In genomic region chr5:115133358-115134066, GRCm38 (mm10) we compare ENCODE assay signal across 9 mouse cellular contexts. TPM values are rescaled to one million over a fixed set of nuclear protein-coding genes. Genes with fewer than 3 reads are reported as not detected.
DNase-seq lines count a peak whose midpoint lies in the region; ATAC-seq and TF ChIP-seq lines count a peak whose summit lies in the region.
"Had no signal": no experiment of that assay in that cellular context is flagged by ENCODE, and none has a peak within 500 bp of the region (broad histone marks: within the 10 kb centered on the region; RNA-seq: fewer than 3 reads in every experiment).

No protein-coding gene starts in this region.

- ATAC-seq in embryonic facial prominence, embryonic 12.5 days (ENCODE audit: insufficient number of reproducible peaks, insufficient read depth, low FRiP score, low TSS enrichment), result no peak
- no peak for ATAC-seq in intestine, embryonic 15.5 days
- no peak for ATAC-seq in neural tube, embryonic 13.5 days (ENCODE audit: low read depth)

- peak overlapping the region; percentile 92 for H3K4me3 ChIP-seq in layer of hippocampus, adult 2 months
- H3K4me3 ChIP-seq in embryonic facial prominence, embryonic 12.5 days, result peak overlapping the region; percentile 94
- peak overlapping the region; percentile 77 for H3K4me3 ChIP-seq in intestine, embryonic 15.5 days (replicated peaks)
- H3K4me3 ChIP-seq in neural tube, embryonic 13.5 days, result peak overlapping the region; percentile 88

- peaks cover 16% of the 10 kb centered on the region for H3K36me3 ChIP-seq in embryonic facial prominence, embryonic 12.5 days
- H3K36me3 ChIP-seq in intestine, embryonic 15.5 days, result no peaks in the 10 kb centered on the region
- peaks cover 19% of the 10 kb centered on the region for H3K36me3 ChIP-seq in neural tube, embryonic 13.5 days

- peak overlapping the region; percentile 70 for H3K4me2 ChIP-seq in embryonic facial prominence, embryonic 12.5 days (replicated peaks)
- peak overlapping the region; percentile 95 for H3K4me2 ChIP-seq in intestine, embryonic 15.5 days (replicated peaks)
- H3K4me2 ChIP-seq in neural tube, embryonic 13.5 days, result peak overlapping the region; percentile 89

- peak overlapping the region; percentile 28; the same call in 1 of the 2 replicates for H3K27ac ChIP-seq in layer of hippocampus, adult 2 months
- H3K27ac ChIP-seq in embryonic facial prominence, embryonic 12.5 days, result no peak overlapping the region
- H3K27ac ChIP-seq in intestine, embryonic 15.5 days, result no peak overlapping the region
- no peak overlapping the region for H3K27ac ChIP-seq in neural tube, embryonic 13.5 days (replicated peaks)

- DNase-seq in layer of hippocampus, adult 2 months (ENCODE audit: low spot score in 2 of 2), result no peak
- DNase-seq in layer of hippocampus, postnatal 25 days (ENCODE audit: extremely low spot score in 1 of 2, low spot score in 1 of 2), result no peak
- DNase-seq in left cerebral cortex, adult 8-10 months (ENCODE audit: low spot score in 2 of 2), result no peak
- no peak for DNase-seq in right cerebral cortex, postnatal 36 days (ENCODE audit: low spot score in 2 of 2)
- no peak for DNase-seq in urinary bladder, postnatal 25 days (ENCODE audit: low spot score)

- WGBS in embryonic facial prominence, embryonic 12.5 days, result 53% methylated on average over 6 of the region's 6 CpGs
- 62% methylated on average over 6 of the region's 6 CpGs for WGBS in intestine, embryonic 15.5 days
- 57% methylated on average over 6 of the region's 6 CpGs for WGBS in neural tube, embryonic 13.5 days

- peak overlapping the region; percentile 87 for H3K9ac ChIP-seq in embryonic facial prominence, embryonic 12.5 days
- H3K9ac ChIP-seq in intestine, embryonic 15.5 days, result peak overlapping the region; percentile 81; the same call in 1 of the 2 replicates
- peak overlapping the region; percentile 94 for H3K9ac ChIP-seq in neural tube, embryonic 13.5 days

- H3K4me1 ChIP-seq in embryonic facial prominence, embryonic 12.5 days, result peaks cover 13% of the 10 kb centered on the region
- peaks cover 4% of the 10 kb centered on the region; the same call in 1 of the 2 replicates for H3K4me1 ChIP-seq in intestine, embryonic 15.5 days (replicated peaks)
- peaks cover 23% of the 10 kb centered on the region for H3K4me1 ChIP-seq in neural tube, embryonic 13.5 days (replicated peaks)

- no peaks in the 10 kb centered on the region for H3K9me3 ChIP-seq in embryonic facial prominence, embryonic 12.5 days
- H3K9me3 ChIP-seq in intestine, embryonic 15.5 days, result no peaks in the 10 kb centered on the region
- H3K9me3 ChIP-seq in neural tube, embryonic 13.5 days, result no peaks in the 10 kb centered on the region

- TF ChIP-seq CTCF in layer of hippocampus, adult 2 months (conservative IDR thresholded peaks at IDR 0.05), result no peak

- H3K27me3 ChIP-seq in embryonic facial prominence, embryonic 12.5 days, result no peaks in the 10 kb centered on the region
- H3K27me3 ChIP-seq in intestine, embryonic 15.5 days (replicated peaks), result no peaks in the 10 kb centered on the region
- H3K27me3 ChIP-seq in neural tube, embryonic 13.5 days, result no peaks in the 10 kb centered on the region

RNA-seq across cellular contexts. Expression of gene Unc119b, which starts 1.3 kb away (rescaled TPM):
- 10 to 100 TPM; 25.9 to 28.0 TPM for total RNA-seq in layer of hippocampus, adult 2 months (2021)
- total RNA-seq in layer of hippocampus, postnatal 25 days (2021), result 10 to 100 TPM; 26.8 to 30.9 TPM
- polyA plus RNA-seq in embryonic facial prominence, embryonic 12.5 days (2016; fragmentation: Nextera tagmentation; extraction: Ambion mirVana), result 56.0 and 56.3 TPM in 2 replicates
- 25.7 and 26.6 TPM in 2 replicates for polyA plus RNA-seq in intestine, embryonic 15.5 days (2015; fragmentation: Nextera tagmentation; extraction: Ambion mirVana)
- polyA plus RNA-seq in neural tube, embryonic 13.5 days (2015; fragmentation: Nextera tagmentation; extraction: Ambion mirVana), result 37.2 and 39.3 TPM in 2 replicates
- total RNA-seq in left cerebral cortex, adult 8-10 months (2022), result 10 to 100 TPM; 21.2 to 26.9 (median 24.2) TPM

RNA-seq across cellular contexts. Expression of gene Acads, which starts 14.4 kb away (rescaled TPM):
- total RNA-seq in layer of hippocampus, adult 2 months (2021), result 1 to 10 TPM; 6.5 to 7.3 TPM
- 1 to 10 TPM; 8.0 to 8.1 TPM for total RNA-seq in layer of hippocampus, postnatal 25 days (2021)
- 52.4 and 52.8 TPM in 2 replicates for polyA plus RNA-seq in embryonic facial prominence, embryonic 12.5 days (2016; fragmentation: Nextera tagmentation; extraction: Ambion mirVana)
- 119 and 122 TPM in 2 replicates for polyA plus RNA-seq in intestine, embryonic 15.5 days (2015; fragmentation: Nextera tagmentation; extraction: Ambion mirVana)
- polyA plus RNA-seq in neural tube, embryonic 13.5 days (2015; fragmentation: Nextera tagmentation; extraction: Ambion mirVana), result 29.1 and 30.6 TPM in 2 replicates
- 1 to 10 TPM; 7.8 to 9.2 (median 8.9) TPM for total RNA-seq in left cerebral cortex, adult 8-10 months (2022)

RNA-seq across cellular contexts. Expression of gene Mlec, which starts 24.5 kb away (rescaled TPM):
- total RNA-seq in layer of hippocampus, adult 2 months (2021), result 10 to 100 TPM; 75.7 to 84.7 TPM
- 10 to 100 TPM; 75.6 to 86.5 TPM for total RNA-seq in layer of hippocampus, postnatal 25 days (2021)
- polyA plus RNA-seq in embryonic facial prominence, embryonic 12.5 days (2016; fragmentation: Nextera tagmentation; extraction: Ambion mirVana), result 82.1 and 86.6 TPM in 2 replicates
- 89.9 and 113 TPM in 2 replicates for polyA plus RNA-seq in intestine, embryonic 15.5 days (2015; fragmentation: Nextera tagmentation; extraction: Ambion mirVana)
- 32.1 and 33.5 TPM in 2 replicates for polyA plus RNA-seq in neural tube, embryonic 13.5 days (2015; fragmentation: Nextera tagmentation; extraction: Ambion mirVana)
- 10 to 100 TPM; 66.1 to 84.8 (median 72.3) TPM for total RNA-seq in left cerebral cortex, adult 8-10 months (2022)

RNA-seq across cellular contexts. Expression of gene Gm10401, which starts 35.4 kb away (rescaled TPM):
- total RNA-seq in layer of hippocampus, adult 2 months (2021), result not detected
- not detected for total RNA-seq in layer of hippocampus, postnatal 25 days (2021)
- 31.3 and 34.4 TPM in 2 replicates for polyA plus RNA-seq in embryonic facial prominence, embryonic 12.5 days (2016; fragmentation: Nextera tagmentation; extraction: Ambion mirVana)
- polyA plus RNA-seq in intestine, embryonic 15.5 days (2015; fragmentation: Nextera tagmentation; extraction: Ambion mirVana), result 24.9 and 30.2 TPM in 2 replicates
- polyA plus RNA-seq in neural tube, embryonic 13.5 days (2015; fragmentation: Nextera tagmentation; extraction: Ambion mirVana), result 32.8 and 33.7 TPM in 2 replicates
- total RNA-seq in left cerebral cortex, adult 8-10 months (2022), result not detected
- polyA plus RNA-seq: brain, embryonic 14.5 days had no signal
